Mouse (Mus musculus) lung, postnatal 4 days (tissue): ENCODE measurements at regions not wholly inside any gene's neighbourhood (a gene's known extent, or its start where the extent isn't known, plus 50 kb on each side); places are given as distances from the start of the nearest gene placed in this dataset.
"Not testable (repeated sequence)": the region's sequence is repeated elsewhere in the genome, so short reads cannot be mapped to it uniquely, and the experiment has no call there.

Experiments used
- DNase-seq, 2 experiments: peaks; one replicate each; pipeline ENCODE4 v3.0.0; 2021

- DNase-seq = no peak
Measured at GRCm38 (mm10) chr10:111592416-111593149, 86.5 kb downstream of the Phlda1 start.

GRCm38 (mm10) chr10:111593280-111593679, 87.2 kb downstream of the Phlda1 start:
- DNase-seq = no peak

- no peak for DNase-seq
Measured at GRCm38 (mm10) chr10:111594171-111594570, 88.1 kb downstream of the Phlda1 start.

GRCm38 (mm10) chr10:111594651-111595050, 88.6 kb downstream of the Phlda1 start:
- DNase-seq = peak; percentile 50 to 70

- DNase-seq = peak in 1 of 2 experiments; percentile 70
Measured at GRCm38 (mm10) chr10:111595513-111595995, 89.5 kb downstream of the Phlda1 start.

- no peak for DNase-seq
Measured at GRCm38 (mm10) chr10:111598650-111599049, 92.6 kb downstream of the Phlda1 start.

- no peak for DNase-seq
Measured at GRCm38 (mm10) chr10:111599297-111600250, 93.5 kb downstream of the Phlda1 start.

GRCm38 (mm10) chr10:111600251-111600620, 94.2 kb downstream of the Phlda1 start:
- DNase-seq = peak in 1 of 2 experiments; percentile 48

GRCm38 (mm10) chr10:111600677-111601099, 94.6 kb downstream of the Phlda1 start:
- peak; percentile 87 to 94 for DNase-seq

GRCm38 (mm10) chr10:111603166-111603565, 97.1 kb downstream of the Phlda1 start:
- DNase-seq = no peak

GRCm38 (mm10) chr10:111607381-111607780, 101.3 kb downstream of the Phlda1 start:
- not testable (repeated sequence) for DNase-seq

- no peak for DNase-seq
Measured at GRCm38 (mm10) chr10:111608385-111609093, 102.5 kb downstream of the Phlda1 start.

GRCm38 (mm10) chr10:111609889-111610288, 103.8 kb downstream of the Phlda1 start:
- no peak for DNase-seq

- no peak for DNase-seq
Measured at GRCm38 (mm10) chr10:111619627-111620270, 113.7 kb downstream of the Phlda1 start.

- no peak for DNase-seq
Measured at GRCm38 (mm10) chr10:111620927-111621676, 115.0 kb downstream of the Phlda1 start.

- DNase-seq = no peak
Measured at GRCm38 (mm10) chr10:111622789-111623188, 116.7 kb downstream of the Phlda1 start.

GRCm38 (mm10) chr10:111624021-111624420, 117.9 kb downstream of the Phlda1 start:
- no peak for DNase-seq

- DNase-seq = no peak
Measured at GRCm38 (mm10) chr10:111624624-111625023, 118.5 kb downstream of the Phlda1 start.

- DNase-seq = no peak
Measured at GRCm38 (mm10) chr10:111625573-111625972, 119.5 kb downstream of the Phlda1 start.

GRCm38 (mm10) chr10:111626009-111626408, 119.9 kb downstream of the Phlda1 start:
- no peak for DNase-seq

GRCm38 (mm10) chr10:111636283-111636682, 130.2 kb downstream of the Phlda1 start:
- DNase-seq = peak in 1 of 2 experiments; percentile 15
